Mouse (Mus musculus) monocyte, adult 2 months (primary cell): ENCODE data around the gene Mdk.
A peak's percentile ranks its signal among the peaks of the same experiment; 100 is the strongest.

Experiments used
- DNase-seq, 2 experiments: peaks; one replicate each; pipeline ENCODE4 v3.0.0; 2022; ENCODE audit warnings: low spot score in 2 of 2, low read depth in 1 of 2

Mdk gene

GRCm38 (mm10) chr2:91932160-91932711 lies at the start of gene Mdk:
Gene Mdk, minus strand, starts transcription at chr2:91932297.
- no peak for DNase-seq

- DNase-seq, result no peak
These were observed 48.7 kb upstream of the Mdk start for GRCm38 (mm10) chr2:91980830-91981229.

- no peak for DNase-seq
These were observed 48.1 kb upstream of the Mdk start for GRCm38 (mm10) chr2:91980245-91980644.

- no peak for DNase-seq
These were observed 46.5 kb upstream of the Mdk start for GRCm38 (mm10) chr2:91978547-91978946.

- no peak for DNase-seq
These were observed 45.9 kb upstream of the Mdk start for GRCm38 (mm10) chr2:91977960-91978359.

GRCm38 (mm10) chr2:91975581-91976541 lies 43.8 kb upstream of the Mdk start, which contains the start of gene Dgkz:
Gene Dgkz, minus strand, starts transcription at chr2:91975864.
- DNase-seq, result no peak

- DNase-seq, result no peak
These were observed 41.5 kb upstream of the Mdk start for GRCm38 (mm10) chr2:91973416-91974135.

GRCm38 (mm10) chr2:91972121-91972566 lies 40.0 kb upstream of the Mdk start:
- peak; percentile 70 to 76 for DNase-seq

- DNase-seq, result no peak
These were observed 39.4 kb upstream of the Mdk start for GRCm38 (mm10) chr2:91971231-91972097.

- DNase-seq, result no peak
These were observed 35.9 kb upstream of the Mdk start for GRCm38 (mm10) chr2:91967962-91968361.

GRCm38 (mm10) chr2:91966367-91966766 lies 34.3 kb upstream of the Mdk start:
- DNase-seq, result peak in 1 of 2 experiments; percentile 43

GRCm38 (mm10) chr2:91965417-91965816 lies 33.3 kb upstream of the Mdk start:
- DNase-seq, result peak; percentile 52 to 72

- DNase-seq, result no peak
These were observed 32.6 kb upstream of the Mdk start for GRCm38 (mm10) chr2:91964610-91965204.

GRCm38 (mm10) chr2:91963443-91963932 lies 31.4 kb upstream of the Mdk start:
- peak; percentile 93 to 97 for DNase-seq

- no peak for DNase-seq
These were observed 30.8 kb upstream of the Mdk start for GRCm38 (mm10) chr2:91962864-91963401.

GRCm38 (mm10) chr2:91961901-91962761 lies 30.0 kb upstream of the Mdk start:
- no peak for DNase-seq

- no peak for DNase-seq
These were observed 28.4 kb upstream of the Mdk start for GRCm38 (mm10) chr2:91960459-91960858.

- DNase-seq, result no peak
These were observed 27.7 kb upstream of the Mdk start for GRCm38 (mm10) chr2:91959544-91960410.
